Mouse (Mus musculus): ENCODE measurements around the gene Cdk8.

GRCm38 (mm10) chr5:146231655-146231996, 596 bp downstream of the Cdk8 start:
- no peak for TF ChIP-seq POLR2A (IDR thresholded peaks at IDR 0.05; ENCODE audit: insufficient read length, low read depth)
- TF ChIP-seq POLR2AphosphoS2 (IDR thresholded peaks at IDR 0.05; ENCODE audit: insufficient read length, low read depth) = no peak
- no peak for TF ChIP-seq USF1 (IDR thresholded peaks at IDR 0.05; ENCODE audit: low read depth)
